Mouse (Mus musculus) erythroblast, embryonic 14.5 days (primary cell): ENCODE measurements around the gene Chrd.

Source experiments
- GATA1 ChIP-seq: IDR thresholded peaks from 2 replicates; pipeline ENCODE4 v1.6.1; 2012; ENCODE audit warnings: low read length, inconsistent platforms, mixed read lengths
- TAL1 ChIP-seq: IDR thresholded peaks from 3 replicates; pipeline ENCODE4 v1.6.1; 2012; ENCODE audit warnings: low read length, inconsistent platforms, mixed read lengths

- no peak for TF ChIP-seq GATA1
- no peak for TF ChIP-seq TAL1
Observed at GRCm38 (mm10) chr16:20708939-20709734, 23.8 kb upstream of the Chrd start.
